Mouse (Mus musculus): ENCODE data around the gene Tecpr2. TPM values are rescaled to one million over a fixed set of nuclear protein-coding genes. Genes with fewer than 3 reads are reported as not detected.

The Tecpr2 gene
- polyA plus RNA-seq, 1 experiment from 2014 or later, result 1.8 TPM

GRCm38 (mm10) chr12:110954351-110954991, 65.4 kb downstream of the Tecpr2 start:
- Histone ChIP-seq H3K4me2 (ENCODE audit: low read length) (no peak overlapping the region), H3K4me3 (replicated peaks; ENCODE audit: low read depth, low read length) (no peak overlapping the region), H3K4me1 (replicated peaks; ENCODE audit: insufficient read depth, low read length) (no peaks in the 10 kb centered on the region), H3K27me3 (ENCODE audit: insufficient read depth, low read length) (no peaks in the 10 kb centered on the region), H3K27ac (no peak overlapping the region), H3K36me3 (ENCODE audit: insufficient read depth, low read length) (no peaks in the 10 kb centered on the region), H3K9ac (ENCODE audit: low read depth, low read length) (no peak overlapping the region), H3K9me3 (replicated peaks; ENCODE audit: low read length) (no peaks in the 10 kb centered on the region)
- 73% methylated on average over 4 of the region's 4 CpGs for WGBS
- ATAC-seq (replicated peaks; ENCODE audit: low FRiP score, low read depth) (no peak), DNase-seq (ENCODE audit: low spot score) (no peak)
- TF ChIP-seq CTCF (IDR thresholded peaks at IDR 0.05; ENCODE audit: low read depth), result no peak

- Histone ChIP-seq H3K27me3 (ENCODE audit: insufficient read depth, low read length) (no peaks in the 10 kb centered on the region), H3K27ac (no peak overlapping the region), H3K36me3 (ENCODE audit: insufficient read depth, low read length) (no peaks in the 10 kb centered on the region), H3K9me3 (replicated peaks; ENCODE audit: low read length) (no peaks in the 10 kb centered on the region), H3K9ac (ENCODE audit: low read depth, low read length) (no peak overlapping the region), H3K4me3 (replicated peaks; ENCODE audit: low read depth, low read length) (no peak overlapping the region), H3K4me1 (replicated peaks; ENCODE audit: insufficient read depth, low read length) (no peaks in the 10 kb centered on the region), H3K4me2 (ENCODE audit: low read length) (no peak overlapping the region)
- no peak for DNase-seq (ENCODE audit: low spot score)
- no peak for TF ChIP-seq CTCF (IDR thresholded peaks at IDR 0.05; ENCODE audit: low read depth)
- 69% methylated on average over 2 of the region's 2 CpGs for WGBS
- no peak for ATAC-seq (replicated peaks; ENCODE audit: low FRiP score, low read depth)
These were observed 72.9 kb downstream of the Tecpr2 start for GRCm38 (mm10) chr12:110961973-110962372.

DNA sequence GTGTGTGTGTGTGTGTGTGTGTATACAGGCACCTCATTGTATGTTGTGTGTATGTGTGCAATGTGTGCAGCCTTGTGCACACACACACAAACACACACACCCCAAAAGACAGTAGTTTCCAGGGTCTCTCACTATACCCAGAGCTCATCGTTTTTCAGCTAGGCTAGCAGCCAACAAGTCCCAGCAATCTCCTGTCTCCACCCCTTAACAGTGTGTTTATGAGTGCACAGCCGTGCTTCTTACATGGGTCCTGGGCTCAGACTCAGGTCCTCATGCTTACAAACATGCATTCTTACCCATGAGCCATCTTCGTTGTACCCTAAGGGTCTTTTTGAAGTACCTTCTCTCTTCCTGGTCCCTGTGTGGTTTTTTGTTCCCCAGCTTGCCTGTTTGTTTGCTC, 76.4 kb downstream of the Tecpr2 start:
- TF ChIP-seq CTCF (IDR thresholded peaks at IDR 0.05; ENCODE audit: low read depth), result no peak
- Histone ChIP-seq H3K4me2 (ENCODE audit: low read length) (no peak overlapping the region), H3K4me3 (replicated peaks; ENCODE audit: low read depth, low read length) (no peak overlapping the region), H3K4me1 (replicated peaks; ENCODE audit: insufficient read depth, low read length) (no peaks in the 10 kb centered on the region), H3K36me3 (ENCODE audit: insufficient read depth, low read length) (peaks cover 14% of the 10 kb centered on the region; the same call in 1 of the 2 replicates), H3K27me3 (ENCODE audit: insufficient read depth, low read length) (no peaks in the 10 kb centered on the region), H3K9me3 (replicated peaks; ENCODE audit: low read length) (no peaks in the 10 kb centered on the region), H3K27ac (no peak overlapping the region), H3K9ac (ENCODE audit: low read depth, low read length) (no peak overlapping the region)
- WGBS, result 67% methylated on average over 3 of the region's 3 CpGs
- ATAC-seq (replicated peaks; ENCODE audit: low FRiP score, low read depth) (no peak), DNase-seq (ENCODE audit: low spot score) (no peak)

- Histone ChIP-seq H3K27me3 (ENCODE audit: insufficient read depth, low read length) (no peaks in the 10 kb centered on the region), H3K4me1 (replicated peaks; ENCODE audit: insufficient read depth, low read length) (no peaks in the 10 kb centered on the region), H3K36me3 (ENCODE audit: insufficient read depth, low read length) (peaks cover 14% of the 10 kb centered on the region; the same call in 1 of the 2 replicates), H3K27ac (no peak overlapping the region), H3K4me2 (ENCODE audit: low read length) (no peak overlapping the region), H3K4me3 (replicated peaks; ENCODE audit: low read depth, low read length) (no peak overlapping the region), H3K9me3 (replicated peaks; ENCODE audit: low read length) (no peaks in the 10 kb centered on the region), H3K9ac (ENCODE audit: low read depth, low read length) (no peak overlapping the region)
- no peak for TF ChIP-seq CTCF (IDR thresholded peaks at IDR 0.05; ENCODE audit: low read depth)
- no peak for DNase-seq (ENCODE audit: low spot score)
- WGBS, result 76% methylated on average over 4 of the region's 4 CpGs
- no peak for ATAC-seq (replicated peaks; ENCODE audit: low FRiP score, low read depth)
These were observed 77.0 kb downstream of the Tecpr2 start for GRCm38 (mm10) chr12:110966079-110966478.

DNA sequence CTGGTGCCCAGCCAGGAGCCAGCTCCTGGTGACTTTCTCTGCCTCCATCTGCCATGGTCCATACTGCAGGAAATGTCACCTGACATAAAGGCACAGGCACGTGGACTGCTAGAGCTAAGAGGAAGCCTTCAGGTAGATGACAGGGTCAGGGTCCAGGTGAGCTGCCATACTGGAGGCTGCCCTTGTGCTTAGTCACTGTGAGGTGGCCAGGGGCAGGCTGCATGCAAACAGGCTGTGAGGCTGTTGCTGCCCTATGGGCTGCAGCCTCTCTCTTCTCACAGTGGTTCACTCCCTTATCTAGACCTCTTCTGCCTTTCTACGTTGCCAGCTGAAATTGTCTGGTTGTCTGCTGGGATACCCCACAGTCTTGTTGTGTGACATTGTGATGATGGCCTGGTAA, 78.1 kb downstream of the Tecpr2 start:
- Histone ChIP-seq H3K9ac (ENCODE audit: low read depth, low read length) (no peak overlapping the region), H3K27ac (no peak overlapping the region), H3K9me3 (replicated peaks; ENCODE audit: low read length) (no peaks in the 10 kb centered on the region), H3K4me1 (replicated peaks; ENCODE audit: insufficient read depth, low read length) (no peaks in the 10 kb centered on the region), H3K36me3 (ENCODE audit: insufficient read depth, low read length) (peaks cover 14% of the 10 kb centered on the region; the same call in 1 of the 2 replicates), H3K4me2 (ENCODE audit: low read length) (no peak overlapping the region), H3K27me3 (ENCODE audit: insufficient read depth, low read length) (no peaks in the 10 kb centered on the region), H3K4me3 (replicated peaks; ENCODE audit: low read depth, low read length) (no peak overlapping the region)
- no peak for DNase-seq (ENCODE audit: low spot score)
- TF ChIP-seq CTCF (IDR thresholded peaks at IDR 0.05; ENCODE audit: low read depth), result no peak
- ATAC-seq (replicated peaks; ENCODE audit: low FRiP score, low read depth), result no peak
- WGBS, result 97% methylated on average over 2 of the region's 2 CpGs

DNA sequence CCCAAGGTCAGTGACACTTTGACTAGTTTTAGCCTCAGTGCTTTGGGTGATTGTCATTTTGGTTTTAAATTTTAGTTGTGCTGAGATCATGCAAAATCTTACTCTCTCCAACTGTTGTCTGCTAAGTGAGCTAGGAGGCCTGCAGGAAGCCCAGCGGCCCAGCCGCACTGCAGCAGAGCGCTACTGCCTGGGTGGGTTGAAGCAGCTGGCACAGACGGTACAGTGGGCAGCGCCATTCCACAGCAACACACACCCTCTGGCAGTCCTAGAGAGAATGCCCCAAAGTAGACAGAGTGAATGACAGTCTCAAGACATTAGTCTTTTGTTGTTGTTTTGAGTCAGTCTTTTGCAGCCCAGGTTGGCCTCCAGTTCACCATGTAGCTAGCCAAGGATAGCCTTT, 81.3 kb downstream of the Tecpr2 start:
- Histone ChIP-seq H3K4me3 (replicated peaks; ENCODE audit: low read depth, low read length) (no peak overlapping the region), H3K27ac (no peak overlapping the region), H3K27me3 (ENCODE audit: insufficient read depth, low read length) (no peaks in the 10 kb centered on the region), H3K4me1 (replicated peaks; ENCODE audit: insufficient read depth, low read length) (no peaks in the 10 kb centered on the region), H3K9ac (ENCODE audit: low read depth, low read length) (no peak overlapping the region), H3K9me3 (replicated peaks; ENCODE audit: low read length) (no peaks in the 10 kb centered on the region), H3K4me2 (ENCODE audit: low read length) (no peak overlapping the region), H3K36me3 (ENCODE audit: insufficient read depth, low read length) (peaks cover 18% of the 10 kb centered on the region; the same call in 1 of the 2 replicates)
- ATAC-seq (replicated peaks; ENCODE audit: low FRiP score, low read depth), result no peak
- no peak for DNase-seq (ENCODE audit: low spot score)
- no peak for TF ChIP-seq CTCF (IDR thresholded peaks at IDR 0.05; ENCODE audit: low read depth)
- WGBS, result 97% methylated on average over 5 of the region's 5 CpGs

DNA sequence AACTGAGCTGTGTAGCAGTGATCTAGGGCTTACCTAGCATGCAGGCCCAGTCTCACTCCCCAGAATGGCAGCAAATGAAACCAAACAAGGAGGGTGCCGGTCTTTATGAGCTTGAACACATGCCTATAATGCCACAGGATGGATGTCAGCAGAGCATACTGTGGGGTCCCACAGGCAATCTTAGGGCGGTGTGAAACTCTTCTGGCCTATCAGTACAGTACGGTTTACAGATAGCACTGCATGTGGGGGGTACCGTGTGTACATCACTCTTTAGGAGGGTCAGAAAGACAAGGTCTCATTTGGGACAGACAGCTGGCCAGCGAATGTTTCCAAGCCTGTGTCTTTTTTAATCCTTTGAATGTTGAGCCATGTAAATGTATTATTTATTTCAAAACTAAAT, 82.9 kb downstream of the Tecpr2 start:
- Histone ChIP-seq H3K27ac (no peak overlapping the region), H3K4me3 (replicated peaks; ENCODE audit: low read depth, low read length) (no peak overlapping the region), H3K36me3 (ENCODE audit: insufficient read depth, low read length) (peaks cover 20% of the 10 kb centered on the region; the same call in 1 of the 2 replicates), H3K4me1 (replicated peaks; ENCODE audit: insufficient read depth, low read length) (no peaks in the 10 kb centered on the region), H3K9me3 (replicated peaks; ENCODE audit: low read length) (no peaks in the 10 kb centered on the region), H3K9ac (ENCODE audit: low read depth, low read length) (no peak overlapping the region), H3K27me3 (ENCODE audit: insufficient read depth, low read length) (no peaks in the 10 kb centered on the region), H3K4me2 (ENCODE audit: low read length) (no peak overlapping the region)
- no peak for DNase-seq (ENCODE audit: low spot score)
- no peak for TF ChIP-seq CTCF (IDR thresholded peaks at IDR 0.05; ENCODE audit: low read depth)
- 82% methylated on average over 5 of the region's 5 CpGs for WGBS
- ATAC-seq (replicated peaks; ENCODE audit: low FRiP score, low read depth), result no peak
